ENCODE assay signal across 8 mouse cellular contexts in the genomic region with DNA sequence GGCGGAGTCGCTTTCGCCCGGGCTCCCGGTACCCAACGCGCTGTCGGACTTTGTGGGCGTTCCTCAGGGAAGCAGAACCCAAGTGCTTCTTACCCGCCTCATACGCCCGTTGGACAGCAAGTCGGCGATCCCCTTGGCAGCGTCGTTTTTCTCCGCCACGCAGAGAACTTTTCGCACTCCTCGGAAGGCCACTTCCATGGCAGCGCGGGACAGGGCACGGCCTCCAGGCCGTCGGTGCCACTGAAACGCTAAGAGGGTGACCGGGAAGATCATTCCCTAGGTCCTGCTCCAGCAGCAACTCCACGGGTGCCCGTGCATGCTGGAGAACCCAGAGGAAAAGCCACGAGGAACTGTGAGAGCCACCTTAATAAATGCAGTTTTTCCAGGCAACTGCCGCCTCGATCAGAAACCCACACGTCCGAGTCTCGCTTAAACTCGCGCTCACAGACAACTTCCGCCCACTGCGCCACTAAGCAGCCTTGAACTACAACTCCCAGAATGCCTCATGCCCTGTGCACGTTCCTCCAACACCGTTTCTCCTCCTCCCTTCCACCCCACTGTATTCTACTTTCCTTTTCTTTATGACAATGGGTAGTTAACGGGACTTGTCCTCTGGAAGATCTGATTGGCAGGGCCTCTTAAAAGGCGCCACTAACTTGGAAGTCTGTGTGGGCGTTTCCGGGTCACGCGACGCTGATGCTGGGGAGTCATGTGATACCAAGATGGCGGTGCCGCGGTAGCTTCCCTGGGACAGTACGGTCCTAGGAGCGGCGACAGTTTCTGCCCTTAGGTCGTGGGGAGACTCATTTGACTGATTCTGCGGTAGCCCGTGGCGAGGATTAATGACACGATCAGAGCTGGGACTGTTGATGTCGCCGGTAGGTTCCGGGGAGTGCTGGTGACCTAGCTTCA. TPM values are rescaled to one million over a fixed set of nuclear protein-coding genes. Genes with fewer than 3 reads are reported as not detected.
A peak's percentile ranks its signal among the peaks of the same experiment; 100 is the strongest.
DNase-seq lines count a peak whose midpoint lies in the region; ATAC-seq lines count a peak whose summit lies in the region.

A gene (minus strand): TSS at position 537 of the 912 bp plus-strand sequence.
A gene (plus strand): TSS at position 696 of the 912 bp plus-strand sequence.

- WGBS in heart, embryonic 13.5 days = under 1% methylated on average over 62 of the region's 62 CpGs
- under 1% methylated on average over 62 of the region's 62 CpGs for WGBS in liver, embryonic 12.5 days (ENCODE audit: insufficient replicate concordance)
- WGBS in stomach, embryonic 15.5 days = under 1% methylated on average over 62 of the region's 62 CpGs

- peaks cover 40% of the 10 kb centered on the region for H3K4me1 ChIP-seq in brown adipose tissue, adult 24 weeks (ENCODE audit: control insufficient read depth, insufficient read depth, insufficient read length, low read length)
- H3K4me1 ChIP-seq in heart, embryonic 13.5 days = peaks cover 67% of the 10 kb centered on the region
- peaks cover 74% of the 10 kb centered on the region for H3K4me1 ChIP-seq in liver, embryonic 12.5 days
- H3K4me1 ChIP-seq in stomach, embryonic 15.5 days = peaks cover 53% of the 10 kb centered on the region

- DNase-seq in CD4-positive, CD25-positive, alpha-beta regulatory T cell, adult 2 months (ENCODE audit: low read depth, low spot score) = peak; percentile 95
- peak; percentile 83 for DNase-seq in fat pad, adult 2 months (ENCODE audit: extremely low read depth, low read depth, low spot score)
- peak; percentile 87 for DNase-seq in kidney, postnatal 10 days
- DNase-seq in natural killer cell, adult 2 months (ENCODE audit: low spot score in 2 of 2) = peak; percentile 85 to 90

- peak within 1 kb of the TSS; percentile 97 for H3K27ac ChIP-seq in brown adipose tissue, adult 24 weeks (replicated peaks; ENCODE audit: low read depth, low read length)
- peak within 1 kb of the TSS; percentile 91 for H3K27ac ChIP-seq in heart, embryonic 13.5 days (replicated peaks)
- peak within 1 kb of the TSS; percentile 91 for H3K27ac ChIP-seq in liver, embryonic 12.5 days
- H3K27ac ChIP-seq in stomach, embryonic 15.5 days = peak within 1 kb of the TSS; percentile 92

- no peaks in the 10 kb centered on the region for H3K9me3 ChIP-seq in heart, embryonic 13.5 days
- H3K9me3 ChIP-seq in liver, embryonic 12.5 days (replicated peaks) = no peaks in the 10 kb centered on the region
- H3K9me3 ChIP-seq in stomach, embryonic 15.5 days = no peaks in the 10 kb centered on the region

- peak within 1 kb of the TSS; percentile 93 for H3K4me2 ChIP-seq in heart, embryonic 13.5 days
- H3K4me2 ChIP-seq in liver, embryonic 12.5 days = peak within 1 kb of the TSS; percentile 91
- peak within 1 kb of the TSS; percentile 80 for H3K4me2 ChIP-seq in stomach, embryonic 15.5 days

- H3K27me3 ChIP-seq in heart, embryonic 13.5 days (replicated peaks) = no peaks in the 10 kb centered on the region
- no peaks in the 10 kb centered on the region for H3K27me3 ChIP-seq in liver, embryonic 12.5 days (replicated peaks)
- no peaks in the 10 kb centered on the region for H3K27me3 ChIP-seq in stomach, embryonic 15.5 days (replicated peaks)

- H3K36me3 ChIP-seq in heart, embryonic 13.5 days = peaks cover 30% of the 10 kb centered on the region
- peaks cover 32% of the 10 kb centered on the region for H3K36me3 ChIP-seq in liver, embryonic 12.5 days
- H3K36me3 ChIP-seq in stomach, embryonic 15.5 days = 0 out of 2 replicates have a peak, but pooled peaks cover 4% of the 10 kb centered on the region

- peak within 1 kb of the TSS; percentile 88 for H3K9ac ChIP-seq in heart, embryonic 13.5 days
- H3K9ac ChIP-seq in liver, embryonic 12.5 days = peak within 1 kb of the TSS; percentile 82
- H3K9ac ChIP-seq in stomach, embryonic 15.5 days = peak within 1 kb of the TSS; percentile 70

- H3K4me3 ChIP-seq in brown adipose tissue, adult 24 weeks (ENCODE audit: insufficient read depth, low read depth, low read length) = peak within 1 kb of the TSS; percentile 85
- peak within 1 kb of the TSS; percentile 81 for H3K4me3 ChIP-seq in heart, embryonic 13.5 days
- peak within 1 kb of the TSS; percentile 84 for H3K4me3 ChIP-seq in liver, embryonic 12.5 days
- peak within 1 kb of the TSS; percentile 89 for H3K4me3 ChIP-seq in stomach, embryonic 15.5 days (replicated peaks)

- ATAC-seq in heart, embryonic 13.5 days (ENCODE audit: extremely low read depth, insufficient number of reproducible peaks, low FRiP score, low TSS enrichment) = peak; percentile 91
- ATAC-seq in liver, embryonic 12.5 days = peak; percentile 91
- ATAC-seq in stomach, embryonic 15.5 days (ENCODE audit: insufficient read depth, low FRiP score, low read depth) = peak; percentile 92

RNA-seq across cellular contexts. Expression of the first gene that starts in this region (rescaled TPM):
- polyA plus RNA-seq in brown adipose tissue, adult 24 weeks (2012; ENCODE audit: insufficient read depth, insufficient read length, missing spikeins) = 2.2 and 2.6 TPM in 2 replicates
- 9.7 and 11.0 TPM in 2 replicates for polyA plus RNA-seq in heart, embryonic 13.5 days (2015; fragmentation: Nextera tagmentation; extraction: Ambion mirVana)
- 10.3 and 10.9 TPM in 2 replicates for polyA plus RNA-seq in liver, embryonic 12.5 days (2016; fragmentation: Nextera tagmentation; extraction: Ambion mirVana)
- polyA plus RNA-seq in stomach, embryonic 15.5 days (2015; fragmentation: Nextera tagmentation; extraction: Ambion mirVana) = 11.6 and 12.8 TPM in 2 replicates

RNA-seq across cellular contexts. Expression of the second gene that starts in this region (rescaled TPM):
- polyA plus RNA-seq in brown adipose tissue, adult 24 weeks (2012; ENCODE audit: insufficient read depth, insufficient read length, missing spikeins) = 8.0 and 8.5 TPM in 2 replicates
- 3.7 and 3.9 TPM in 2 replicates for polyA plus RNA-seq in heart, embryonic 13.5 days (2015; fragmentation: Nextera tagmentation; extraction: Ambion mirVana)
- 4.2 and 4.3 TPM in 2 replicates for polyA plus RNA-seq in liver, embryonic 12.5 days (2016; fragmentation: Nextera tagmentation; extraction: Ambion mirVana)
- 4.5 and 5.2 TPM in 2 replicates for polyA plus RNA-seq in stomach, embryonic 15.5 days (2015; fragmentation: Nextera tagmentation; extraction: Ambion mirVana)

Comparison
In these comparisons a context has a peak if more than half of its experiments do, and no peak if none do; other contexts are left out.
1. Peak in every context shown above with its lines: DNase-seq, ATAC-seq, H3K4me3 ChIP-seq and H3K27ac ChIP-seq.